Mouse (Mus musculus) E14TG2a.4 (cell line): ENCODE measurements around the gene Celsr3.

ENCODE experiments used
- CTCF ChIP-seq: conservative IDR thresholded peaks from 2 replicates; pipeline ENCODE4 v1.5.1; 2014; ENCODE audit warnings: low read length
- NANOG ChIP-seq: IDR thresholded peaks from 2 replicates; pipeline ENCODE4 v1.6.1; 2014; ENCODE audit warnings: borderline replicate concordance, low read length, mixed read lengths
- POU5F1 ChIP-seq: IDR thresholded peaks from 2 replicates; pipeline ENCODE4 v1.6.1; 2014; ENCODE audit warnings: low read length, borderline replicate concordance

DNA sequence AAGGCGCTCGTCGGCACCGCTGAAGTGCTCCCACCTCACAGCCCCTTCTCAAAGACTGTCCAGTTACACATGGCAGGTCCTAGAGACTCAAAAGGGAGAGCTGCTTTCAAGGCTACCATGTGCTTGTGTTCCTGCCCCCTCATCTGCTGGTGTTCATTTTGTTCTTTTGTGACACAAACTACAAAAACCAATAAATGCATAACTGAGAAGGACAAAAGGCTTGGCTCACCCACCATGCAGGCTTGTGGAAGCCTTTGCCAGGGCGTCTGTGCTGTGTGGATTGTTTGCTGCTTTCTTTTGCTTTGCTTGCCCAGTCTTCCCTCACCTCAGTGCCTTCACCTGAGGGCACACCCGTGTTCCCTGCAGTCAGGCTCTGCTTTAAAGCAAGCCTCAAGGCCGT, 28.6 kb upstream of the Celsr3 start:
- TF ChIP-seq CTCF (no peak), POU5F1 (no peak), NANOG (no peak)
